Mouse (Mus musculus): ENCODE data around the gene Zfp428.

The Zfp428 gene

DNA sequence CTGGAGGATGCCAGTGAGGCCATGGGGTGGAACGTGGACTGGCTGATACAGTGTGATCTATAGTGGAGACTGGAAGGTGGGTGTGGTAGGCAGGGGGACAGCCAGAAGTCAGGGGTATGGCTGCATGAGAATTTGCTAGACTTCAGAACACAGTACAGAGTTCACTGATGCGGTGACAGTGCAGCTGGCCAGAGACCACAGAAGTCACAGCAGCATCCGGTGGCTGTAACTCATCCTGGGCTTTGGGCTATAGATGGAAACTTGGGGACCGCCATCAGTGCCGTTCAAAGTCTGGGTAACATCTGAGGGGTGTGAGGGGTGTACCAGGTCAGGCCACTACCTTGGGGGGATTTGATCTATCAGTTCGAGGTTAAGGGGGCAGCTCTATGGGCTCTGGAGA, 16.9 kb downstream of the Zfp428 start:
- DNase-seq = no peak

DNA sequence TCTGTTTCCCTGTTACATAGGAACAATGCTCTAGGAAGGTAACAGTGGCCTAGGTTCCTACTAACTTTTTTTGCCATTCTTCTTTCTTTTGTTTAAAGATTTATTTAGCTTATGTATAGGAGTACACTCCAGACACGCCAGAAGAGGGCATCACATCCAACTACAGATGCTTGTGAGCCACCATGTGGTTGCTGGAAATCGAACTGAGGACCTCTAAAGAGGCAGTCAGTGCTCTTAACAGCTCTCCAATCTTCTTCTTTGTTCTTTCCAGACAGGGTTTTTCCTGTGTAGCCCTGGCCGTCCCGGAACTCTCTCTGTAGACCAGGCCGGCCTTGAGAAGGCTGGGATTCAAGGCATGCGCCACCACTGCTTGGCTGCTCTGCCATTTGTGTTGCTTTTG, 18.2 kb downstream of the Zfp428 start:
- no peak for DNase-seq

DNA sequence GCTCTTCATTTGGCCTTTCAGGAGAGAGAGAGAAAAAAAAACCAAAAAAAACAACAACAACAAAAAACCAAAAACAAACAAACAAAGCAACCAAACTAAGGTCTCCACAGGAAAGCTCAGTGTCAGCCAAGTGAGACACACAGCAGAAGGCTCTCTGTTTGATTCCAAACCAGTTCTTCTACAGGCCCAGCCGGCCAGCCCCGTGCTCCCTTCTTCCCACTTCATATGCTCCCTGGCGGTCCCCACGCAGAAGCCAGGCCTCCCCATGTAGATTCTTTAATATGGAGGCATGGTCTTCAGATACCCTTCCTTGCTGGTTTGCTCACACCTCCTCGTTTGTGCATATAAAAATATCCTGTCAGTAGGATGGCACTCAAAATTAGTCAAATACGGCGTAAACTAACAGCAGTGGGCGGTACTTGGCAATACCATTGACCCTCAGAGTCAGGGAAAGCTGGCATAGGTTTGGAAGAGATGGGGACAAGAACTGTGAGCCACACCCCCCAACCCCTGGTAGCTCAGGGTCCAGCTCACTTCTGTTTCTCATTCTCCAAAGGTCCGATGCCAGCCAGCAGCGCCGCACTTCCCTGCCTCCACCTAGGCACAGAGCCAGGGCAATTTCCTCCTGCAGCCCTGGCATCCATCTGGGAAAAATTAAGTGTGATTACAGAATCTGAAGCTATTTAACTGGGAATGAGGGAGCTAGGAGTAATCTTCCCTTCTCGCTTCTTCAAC, 19.0 kb downstream of the Zfp428 start:
- DNase-seq = no peak

GRCm38 (mm10) chr7:24528861-24529260, 22.1 kb downstream of the Zfp428 start:
- DNase-seq = no peak

- DNase-seq = no peak
Observed at GRCm38 (mm10) chr7:24529580-24529979, 22.8 kb downstream of the Zfp428 start.

- DNase-seq = peak; percentile 99
Observed at GRCm38 (mm10) chr7:24530062-24530931, 23.5 kb downstream of the Zfp428 start, which contains the start of gene Irgq. Gene Irgq, plus strand, starts transcription at chr7:24530689.

GRCm38 (mm10) chr7:24531211-24531971, 24.6 kb downstream of the Zfp428 start:
- DNase-seq = peak; percentile 90

DNA sequence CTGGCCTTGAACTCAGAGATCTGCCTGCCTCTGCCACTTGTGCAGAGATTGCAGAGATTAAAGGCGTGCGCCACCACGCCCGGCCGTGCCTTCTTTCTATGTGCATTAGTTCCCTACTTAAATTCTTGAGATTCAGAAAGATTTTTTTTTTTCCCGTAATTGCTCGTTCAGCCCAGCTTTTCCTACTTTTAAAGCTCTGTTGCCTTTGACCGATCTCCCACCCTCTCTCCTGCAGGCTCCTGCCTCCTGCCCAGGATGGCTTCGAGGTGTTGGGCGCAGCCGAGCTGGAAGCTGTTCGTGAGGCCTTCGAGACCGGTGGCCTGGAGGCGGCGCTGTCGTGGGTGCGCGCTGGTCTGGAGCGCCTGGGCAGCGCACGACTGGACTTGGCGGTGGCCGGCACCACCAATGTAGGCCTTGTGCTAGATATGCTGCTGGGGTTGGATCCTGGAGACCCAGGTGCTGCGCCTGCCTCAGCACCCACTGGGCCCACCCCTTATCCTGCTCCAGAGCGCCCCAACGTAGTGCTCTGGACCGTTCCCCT, 26.3 kb downstream of the Zfp428 start:
- peak; percentile 24 for DNase-seq

GRCm38 (mm10) chr7:24533806-24534205, 27.0 kb downstream of the Zfp428 start:
- DNase-seq = no peak

DNA sequence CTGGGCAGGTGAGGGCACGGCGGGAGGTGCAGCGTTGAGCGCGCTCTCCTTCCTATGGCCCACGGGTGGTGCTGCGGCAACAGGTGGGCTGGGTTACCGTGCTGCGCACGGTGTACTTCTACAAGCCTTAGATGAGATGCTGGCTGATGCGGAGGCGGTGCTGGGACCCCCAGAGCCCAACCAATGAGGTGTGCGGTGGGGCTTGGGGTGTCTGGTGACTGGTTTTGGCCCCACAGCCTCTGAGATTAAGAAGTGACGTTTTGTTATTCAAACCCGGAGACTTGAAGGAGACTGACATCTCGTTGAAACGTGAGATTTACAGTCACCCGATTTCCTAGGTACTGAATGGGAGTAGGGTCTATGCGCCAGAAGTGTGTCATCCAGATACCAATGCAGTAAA, 27.5 kb downstream of the Zfp428 start:
- peak; percentile 28 for DNase-seq

DNA sequence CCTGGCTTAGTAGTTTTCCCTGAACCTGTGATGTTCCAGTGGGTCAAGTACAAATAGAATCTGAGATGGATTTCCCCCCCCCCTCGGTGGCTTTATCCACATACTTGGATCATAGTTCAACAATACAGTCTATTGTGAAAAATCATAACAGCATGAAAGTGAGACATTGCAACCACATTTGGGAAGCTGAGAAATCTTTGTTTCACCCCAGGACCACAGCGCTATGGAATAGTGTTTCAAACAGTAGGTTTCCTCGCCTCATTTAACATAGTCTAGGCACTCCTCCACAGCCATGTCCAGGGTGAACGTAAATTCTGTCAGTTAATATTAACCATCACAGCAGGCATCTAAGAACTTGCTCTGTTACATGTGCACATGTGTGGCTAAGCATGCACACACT, 30.3 kb downstream of the Zfp428 start:
- DNase-seq = no peak

DNA sequence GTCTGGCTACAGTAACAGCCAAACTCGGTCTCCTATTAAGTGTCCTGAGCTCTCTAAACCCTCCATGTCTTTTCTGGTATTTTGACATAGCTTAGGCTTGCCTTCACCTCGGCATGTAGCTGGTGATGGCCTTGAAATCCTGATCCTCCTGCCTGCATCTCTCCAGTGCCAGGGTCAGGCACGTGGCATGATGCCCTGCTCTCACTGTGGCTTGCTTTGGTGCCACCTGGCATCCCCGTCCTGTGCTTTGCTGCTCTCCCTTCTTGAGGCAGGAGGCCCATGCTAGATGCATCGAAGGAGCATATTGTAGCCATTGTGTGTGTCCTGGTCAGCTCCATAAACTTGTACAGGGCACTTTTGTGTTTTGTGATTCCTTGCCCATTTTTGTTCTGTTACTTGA, 30.8 kb downstream of the Zfp428 start:
- DNase-seq = no peak

- DNase-seq = no peak
Observed at GRCm38 (mm10) chr7:24538154-24538553, 31.3 kb downstream of the Zfp428 start.

GRCm38 (mm10) chr7:24538701-24539100, 31.9 kb downstream of the Zfp428 start:
- no peak for DNase-seq

GRCm38 (mm10) chr7:24539686-24540085, 32.9 kb downstream of the Zfp428 start:
- DNase-seq = no peak

DNA sequence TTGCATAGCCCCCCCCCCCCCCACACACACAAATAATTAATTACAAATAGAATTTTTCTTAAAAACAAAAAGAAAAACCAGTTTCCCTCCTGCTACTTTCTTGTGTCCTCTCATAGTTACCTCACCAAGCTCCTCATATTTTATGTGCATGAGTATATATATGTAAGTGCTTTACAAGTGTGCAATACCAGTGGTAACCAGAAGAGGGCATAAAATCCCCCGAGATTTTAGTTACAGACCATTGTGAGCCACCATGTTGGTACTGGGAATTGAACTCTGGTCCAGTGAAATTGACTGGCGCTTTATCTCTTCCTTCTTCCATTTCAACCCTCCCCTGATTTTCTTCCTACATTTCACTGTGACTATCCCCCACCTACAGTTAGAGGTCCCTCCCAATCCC, 37.7 kb downstream of the Zfp428 start:
- DNase-seq = no peak

DNA sequence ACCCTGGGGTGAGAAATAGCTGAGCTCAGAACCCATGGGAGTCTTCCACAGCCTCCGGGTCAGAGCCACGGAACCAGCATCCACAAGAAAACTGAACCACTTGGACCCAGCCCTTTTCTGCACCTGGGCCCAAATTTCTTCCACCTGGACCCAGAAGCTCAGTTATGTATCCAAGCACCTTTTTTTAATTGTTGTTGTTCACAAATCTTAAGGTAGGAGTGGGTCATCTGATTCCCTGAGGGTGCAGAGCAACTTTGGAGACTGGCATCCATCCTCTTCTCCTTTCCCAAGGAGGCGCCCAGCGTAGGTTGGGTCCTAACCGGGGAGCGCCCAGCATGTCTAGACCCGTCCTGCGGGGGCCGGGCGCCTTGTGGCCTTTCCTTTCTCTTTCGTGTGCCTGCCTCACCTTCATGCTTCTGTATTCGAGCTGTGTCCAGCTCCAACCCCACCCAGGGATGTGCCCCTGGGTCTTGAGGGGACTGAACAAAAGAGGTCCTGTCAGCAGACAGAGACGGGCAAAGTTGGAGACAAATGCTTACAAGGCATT, 39.3 kb downstream of the Zfp428 start, which contains the start of the genes Pinlyp and Xrcc1:
Gene Pinlyp (minus strand): TSS at position 51 of the 547 bp plus-strand sequence.
Gene Xrcc1 (plus strand): TSS at position 222 of the 547 bp plus-strand sequence.
- DNase-seq = no peak

DNA sequence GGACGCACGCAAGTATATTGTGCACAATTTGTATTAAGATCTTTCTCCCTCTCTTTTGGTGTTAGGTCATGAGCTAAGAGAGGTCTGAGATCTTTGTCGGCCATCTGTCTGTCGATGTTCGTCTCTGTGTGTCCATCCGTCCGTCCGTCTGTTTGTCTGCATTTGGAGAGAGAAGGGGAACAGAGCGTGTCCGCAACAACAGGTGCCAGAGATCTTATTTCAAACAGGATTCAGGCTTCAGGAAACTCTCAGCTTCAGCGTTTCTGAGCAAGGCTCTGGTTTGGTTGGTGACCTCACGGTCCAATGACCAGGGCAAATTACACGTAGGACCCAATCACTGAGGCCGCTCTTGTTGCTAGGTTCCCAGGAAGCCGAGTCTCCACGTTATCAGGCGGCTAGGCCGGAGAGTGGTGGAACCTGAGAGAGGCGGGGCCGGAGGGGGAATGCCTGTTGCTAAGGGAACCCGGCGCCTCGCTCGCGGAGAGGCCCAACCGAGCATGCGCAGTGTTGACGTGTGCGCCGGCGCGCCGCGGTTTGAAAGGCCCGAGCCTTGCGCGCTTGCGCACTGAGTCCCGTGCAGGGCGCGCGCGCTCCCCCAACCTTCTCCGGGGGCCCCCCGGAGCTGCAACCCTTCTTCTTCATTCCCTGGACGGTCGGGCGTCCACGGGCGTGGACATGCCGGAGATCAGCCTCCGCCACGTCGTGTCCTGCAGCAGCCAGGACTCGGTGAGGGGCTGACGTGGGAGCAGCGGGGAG, 40.0 kb downstream of the Zfp428 start:
- peak; percentile 100 for DNase-seq

- no peak for DNase-seq
Observed at GRCm38 (mm10) chr7:24547534-24548036, 40.8 kb downstream of the Zfp428 start.

DNA sequence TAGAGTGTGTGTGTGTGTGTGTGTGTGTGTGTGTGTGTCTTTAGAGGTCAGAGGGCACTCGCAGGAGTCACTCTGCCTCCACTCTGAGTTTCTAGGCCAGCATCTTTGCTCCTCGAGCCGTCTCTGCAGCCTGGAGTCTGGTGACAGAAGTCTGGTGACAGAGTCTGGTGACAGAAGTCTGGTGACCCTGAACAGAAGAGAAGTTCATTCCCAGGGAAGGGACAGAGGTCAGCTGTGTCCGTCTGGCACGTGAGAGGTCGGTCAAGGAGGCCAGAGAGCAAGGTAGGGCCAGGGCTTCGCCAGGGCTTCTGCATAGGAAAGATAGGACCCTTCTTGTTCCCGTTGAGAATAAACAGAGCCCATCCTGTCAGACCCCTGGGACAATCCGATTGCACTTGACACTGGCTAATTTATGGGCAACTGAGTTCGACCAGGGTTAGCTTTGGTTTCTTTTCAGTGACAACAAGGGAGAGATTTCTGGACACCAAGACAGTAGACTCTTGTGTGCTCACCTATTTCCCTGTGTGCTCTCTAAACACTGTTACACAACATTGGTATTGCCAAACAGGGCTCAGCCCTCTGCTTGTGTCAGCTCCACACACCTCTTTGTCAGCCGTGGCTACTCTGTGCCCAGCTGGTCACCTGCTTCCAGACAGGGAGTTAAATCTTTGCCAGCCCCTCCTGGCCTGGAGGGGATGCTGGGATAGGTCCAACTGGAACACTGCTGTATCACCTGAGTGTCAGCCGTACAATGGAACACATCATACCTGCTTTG, 45.4 kb downstream of the Zfp428 start:
- no peak for DNase-seq

DNA sequence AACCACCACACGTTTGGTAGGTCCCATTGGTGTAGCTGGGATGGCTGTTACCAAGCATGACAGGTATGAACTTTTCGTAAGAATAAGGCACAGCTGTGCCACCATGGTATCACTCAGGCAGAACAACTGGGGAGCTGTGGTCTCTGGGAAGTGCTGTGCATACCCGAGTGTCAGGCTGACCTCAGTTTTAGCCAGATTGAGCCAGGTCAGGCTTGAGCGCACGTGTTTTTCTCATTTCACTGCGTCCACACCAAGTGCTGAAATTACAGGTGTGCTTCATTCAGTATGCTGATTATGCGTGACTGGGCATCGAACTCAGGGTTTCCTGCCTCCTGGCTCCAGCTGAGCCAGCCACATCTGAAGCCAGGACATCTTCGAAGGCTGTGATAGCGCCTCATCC, 49.0 kb downstream of the Zfp428 start:
- DNase-seq = no peak

Measured in embryo, embryonic 11 days (tissue).